In genomic region chr15:63921618-63922017, GRCm38 (mm10) we compare ENCODE assay signal across 4 mouse cellular contexts. TPM values are rescaled to one million over a fixed set of nuclear protein-coding genes. Genes with fewer than 3 reads are reported as not detected.
"Had no signal": no experiment of that assay in that cellular context is flagged by ENCODE, and none has a peak within 500 bp of the region (broad histone marks: within the 10 kb centered on the region; RNA-seq: fewer than 3 reads in every experiment).

No protein-coding gene starts in this region.

RNA-seq across cellular contexts. Expression of gene Gsdmc4, which starts 9.5 kb away (rescaled TPM):
- polyA plus RNA-seq: neural tube, embryonic 13.5 days; neural tube, embryonic 14.5 days; neural tube, embryonic 15.5 days; spleen, adult 2 months had no signal

RNA-seq across cellular contexts. Expression of gene Gsdmc3, which starts 43.3 kb away (rescaled TPM):
- polyA plus RNA-seq: neural tube, embryonic 13.5 days; neural tube, embryonic 14.5 days; neural tube, embryonic 15.5 days; spleen, adult 2 months had no signal
